Mouse (Mus musculus) gastrocnemius, adult 8-10 months (tissue): ENCODE measurements around the gene Gm20547. TPM values are rescaled to one million over a fixed set of nuclear protein-coding genes. Genes with fewer than 3 reads are reported as not detected.

Experiments used
- microRNA-seq: library from miRNA; unstranded; fragments of <30 nt; microRNA quantifications from one replicate; pipeline ENCODE4 v1.2.0, GENCODE M21; 2022
- total RNA-seq, 4 experiments: library from RNA; stranded (reverse); gene quantifications; 2 replicates each; pipeline ENCODE4 v1.2.4; 2022

Gene Gm20547
- total RNA-seq, 4 experiments from 2014 or later: not detected

Small RNAs within 50 kb of the gene (microRNA-seq; reads per million reads assigned to microRNA genes)
- gene Mir6970 (not detected), gene Mir6971 (2.5 reads per million), gene Mir6972 (not detected)

Other genes with a start within 250 kb of the Gm20547 start
- gene Fkbpl, start 237.3 kb downstream of the Gm20547 start, total RNA-seq: 1 to 10 TPM; 5.3 to 9.4 (median 8.9) TPM
- 1 to 10 TPM; 5.4 to 7.6 (median 6.3) TPM for gene Atf6b, start 234.9 kb downstream of the Gm20547 start, total RNA-seq
- 10 to 100 TPM; 18.1 to 27.4 (median 23.3) TPM for gene Tnxb, start 211.5 kb downstream of the Gm20547 start, total RNA-seq
- gene C4b, start 138.2 kb downstream of the Gm20547 start, total RNA-seq: 10 to 100 TPM in 1 of 4 experiments, 1 to 10 TPM in 3; 1.3 to 10.9 (median 4.9) TPM
- 1 to 10 TPM in 1 of 4 experiments, under 1 TPM in 1, not detected in 2; 0.34 to 3.1 TPM for gene Cyp21a1, start 77.5 kb downstream of the Gm20547 start, total RNA-seq
- 1 to 10 TPM; 5.6 to 8.0 (median 6.9) TPM for gene Stk19, start 45.1 kb downstream of the Gm20547 start, total RNA-seq
- gene Dxo, start 45.0 kb downstream of the Gm20547 start, total RNA-seq: 1 to 10 TPM; 7.3 to 9.9 (median 8.6) TPM
- gene Skiv2l, start 31.8 kb downstream of the Gm20547 start, total RNA-seq: 10 to 100 TPM; 21.3 to 23.4 (median 21.9) TPM
- 10 to 100 TPM in 1 of 4 experiments, 1 to 10 TPM in 3; 7.6 to 10.4 (median 8.9) TPM for gene Nelfe, start 31.7 kb downstream of the Gm20547 start, total RNA-seq
- 1 to 10 TPM in 3 of 4 experiments, under 1 TPM in 1; 0.56 to 6.3 (median 2.8) TPM for gene Cfb, start 19.5 kb downstream of the Gm20547 start, total RNA-seq
- 1 to 10 TPM; 7.3 to 7.9 (median 7.6) TPM for gene Zbtb12, start 2.6 kb downstream of the Gm20547 start, total RNA-seq
- 1 to 10 TPM in 3 of 4 experiments, under 1 TPM in 1; 0.73 to 2.3 (median 2.2) TPM for gene C2, start 16.2 kb upstream of the Gm20547 start, total RNA-seq
- gene Ehmt2, start 16.4 kb upstream of the Gm20547 start, total RNA-seq: 10 to 100 TPM; 31.2 to 37.2 (median 33.4) TPM
- gene Slc44a4, start 32.4 kb upstream of the Gm20547 start, total RNA-seq: under 1 TPM in 2 of 4 experiments, not detected in 2; 0.15 TPM
- 10 to 100 TPM in 2 of 4 experiments, 1 to 10 TPM in 2; 8.8 to 11.6 (median 10.5) TPM for gene Neu1, start 49.2 kb upstream of the Gm20547 start, total RNA-seq
- 10 to 100 TPM in 1 of 4 experiments, 1 to 10 TPM in 3; 2.4 to 13.6 (median 3.7) TPM for gene Hspa1b, start 77.2 kb upstream of the Gm20547 start, total RNA-seq
- gene Gm20481, start 87.9 kb upstream of the Gm20547 start, total RNA-seq: not detected
- gene Hspa1a, start 90.1 kb upstream of the Gm20547 start, total RNA-seq: 10 to 100 TPM in 1 of 4 experiments, 1 to 10 TPM in 3; 4.2 to 17.8 (median 5.3) TPM
- gene Hspa1l, start 90.7 kb upstream of the Gm20547 start, total RNA-seq: 10 to 100 TPM; 19.4 to 26.1 (median 20.2) TPM
- gene Lsm2, start 99.8 kb upstream of the Gm20547 start, total RNA-seq: 10 to 100 TPM; 11.7 to 15.7 (median 13.0) TPM
- gene Vars, start 118.9 kb upstream of the Gm20547 start, total RNA-seq: 10 to 100 TPM; 37.3 to 42.8 (median 41.0) TPM
- gene Vwa7, start 134.5 kb upstream of the Gm20547 start, total RNA-seq: 10 to 100 TPM in 3 of 4 experiments, 1 to 10 TPM in 1; 8.0 to 18.8 (median 13.7) TPM
- gene Sapcd1, start 146.0 kb upstream of the Gm20547 start, total RNA-seq: not detected
- not detected for gene Msh5, start 164.7 kb upstream of the Gm20547 start, total RNA-seq
- 1 to 10 TPM; 5.2 to 9.0 (median 6.6) TPM for gene Clic1, start 167.9 kb upstream of the Gm20547 start, total RNA-seq
- 1 to 10 TPM; 4.3 to 6.2 (median 5.1) TPM for gene Ddah2, start 177.0 kb upstream of the Gm20547 start, total RNA-seq
- gene Ly6g6c, start 183.3 kb upstream of the Gm20547 start, total RNA-seq: not detected
- gene Mpig6b, start 184.1 kb upstream of the Gm20547 start, total RNA-seq: not detected
- gene Ly6g6e, start 194.9 kb upstream of the Gm20547 start, total RNA-seq: not detected
- gene Ly6g6d, start 196.0 kb upstream of the Gm20547 start, total RNA-seq: 1 to 10 TPM in 1 of 4 experiments, under 1 TPM in 2, not detected in 1; 0.53 to 1.8 (median 0.99) TPM
- gene Ly6g6f, start 203.6 kb upstream of the Gm20547 start, total RNA-seq: not detected
- gene Abhd16a, start 207.2 kb upstream of the Gm20547 start, total RNA-seq: 100 to 1,000 TPM in 1 of 4 experiments, 10 to 100 TPM in 3; 84.1 to 107 (median 92.9) TPM
- not detected for gene Ly6g5c, start 226.2 kb upstream of the Gm20547 start, total RNA-seq
- not detected for gene Ly6g5b, start 233.4 kb upstream of the Gm20547 start, total RNA-seq
- 10 to 100 TPM in 1 of 4 experiments, 1 to 10 TPM in 3; 8.6 to 11.4 (median 9.3) TPM for gene Gpank1, start 239.4 kb upstream of the Gm20547 start, total RNA-seq
- gene Csnk2b, start 240.0 kb upstream of the Gm20547 start, total RNA-seq: 100 to 1,000 TPM; 169 to 216 (median 180) TPM
- gene D17H6S53E, start 244.3 kb upstream of the Gm20547 start, total RNA-seq: 10 to 100 TPM; 13.6 to 22.6 (median 17.0) TPM